Mouse (Mus musculus): ENCODE measurements at regions not wholly inside any gene's neighbourhood (a gene's known extent, or its start where the extent isn't known, plus 50 kb on each side); places are given as distances from the start of the nearest gene placed in this dataset.

GRCm38 (mm10) chr10:45983671-45984335, 406.2 kb downstream of the Hace1 start:
- no peaks in the 10 kb centered on the region for H3K9me3 ChIP-seq
- no peak overlapping the region for H3K9ac ChIP-seq
- no peak overlapping the region for H3K4me2 ChIP-seq
- H3K36me3 ChIP-seq: no peaks in the 10 kb centered on the region
- no peaks in the 10 kb centered on the region for H3K27me3 ChIP-seq
- H3K27ac ChIP-seq: no peak overlapping the region; the same call in 1 of the 2 replicates
- ATAC-seq (ENCODE audit: insufficient number of reproducible peaks, insufficient read depth, low FRiP score, low TSS enrichment, low read depth): no peak
- H3K4me1 ChIP-seq: peaks cover 3% of the 10 kb centered on the region; the same call in 1 of the 2 replicates
- WGBS: 83% methylated on average over 6 of the region's 6 CpGs
- H3K4me3 ChIP-seq: no peak overlapping the region

- Histone ChIP-seq H3K9me3 (no peaks in the 10 kb centered on the region), H3K36me3 (no peaks in the 10 kb centered on the region), H3K27me3 (no peaks in the 10 kb centered on the region), H3K27ac (no peak overlapping the region), H3K4me3 (no peak overlapping the region), H3K4me1 (peaks cover 3% of the 10 kb centered on the region; the same call in 1 of the 2 replicates), H3K4me2 (no peak overlapping the region), H3K9ac (no peak overlapping the region)
- 77% methylated on average over 2 of the region's 2 CpGs for WGBS
- no peak for ATAC-seq (ENCODE audit: insufficient number of reproducible peaks, insufficient read depth, low FRiP score, low TSS enrichment, low read depth)
These were observed 408.7 kb downstream of the Hace1 start for GRCm38 (mm10) chr10:45986341-45986740.

- ATAC-seq (ENCODE audit: insufficient number of reproducible peaks, insufficient read depth, low FRiP score, low TSS enrichment, low read depth): no peak
- 58% methylated on average over 2 of the region's 2 CpGs for WGBS
- no peaks in the 10 kb centered on the region for H3K9me3 ChIP-seq
These were observed 428.7 kb downstream of the Hace1 start for GRCm38 (mm10) chr10:46006319-46006718.

GRCm38 (mm10) chr10:46011916-46012596, 434.4 kb downstream of the Hace1 start:
- no peaks in the 10 kb centered on the region for H3K4me1 ChIP-seq
- no peak overlapping the region for H3K9ac ChIP-seq
- H3K4me3 ChIP-seq: no peak overlapping the region
- H3K9me3 ChIP-seq: no peaks in the 10 kb centered on the region
- no peaks in the 10 kb centered on the region for H3K36me3 ChIP-seq
- no peak for ATAC-seq (ENCODE audit: insufficient number of reproducible peaks, insufficient read depth, low FRiP score, low TSS enrichment, low read depth)
- no peaks in the 10 kb centered on the region; the same call in none of the 2 replicates for H3K27me3 ChIP-seq
- no peak overlapping the region for H3K27ac ChIP-seq
- WGBS: 24% methylated on average over 12 of the region's 12 CpGs
- no peak overlapping the region for H3K4me2 ChIP-seq

More at GRCm38 (mm10) chr10:46006319-46006718, 428.7 kb downstream of the Hace1 start:
- Histone ChIP-seq H3K27ac (no peak overlapping the region), H3K4me1 (no peaks in the 10 kb centered on the region), H3K4me3 (no peak overlapping the region), H3K36me3 (no peaks in the 10 kb centered on the region), H3K4me2 (no peak overlapping the region), H3K9ac (no peak overlapping the region), H3K27me3 (no peaks in the 10 kb centered on the region; the same call in none of the 2 replicates)

- Histone ChIP-seq H3K4me3 (no peak overlapping the region), H3K27ac (no peak overlapping the region), H3K4me2 (no peak overlapping the region), H3K27me3 (no peaks in the 10 kb centered on the region; the same call in none of the 2 replicates), H3K9me3 (no peaks in the 10 kb centered on the region), H3K9ac (no peak overlapping the region), H3K36me3 (no peaks in the 10 kb centered on the region), H3K4me1 (no peaks in the 10 kb centered on the region)
- 70% methylated on average over 6 of the region's 6 CpGs for WGBS
- ATAC-seq (ENCODE audit: insufficient number of reproducible peaks, insufficient read depth, low FRiP score, low TSS enrichment, low read depth): no peak
These were observed 435.0 kb downstream of the Hace1 start for GRCm38 (mm10) chr10:46012599-46012998.

GRCm38 (mm10) chr10:46016295-46016694, 438.7 kb downstream of the Hace1 start:
- no peaks in the 10 kb centered on the region for H3K9me3 ChIP-seq
- H3K4me3 ChIP-seq: no peak overlapping the region
- no peak for ATAC-seq (ENCODE audit: insufficient number of reproducible peaks, insufficient read depth, low FRiP score, low TSS enrichment, low read depth)
- H3K9ac ChIP-seq: no peak overlapping the region
- WGBS: 57% methylated on average over 5 of the region's 5 CpGs
- no peak overlapping the region for H3K4me2 ChIP-seq
- H3K27ac ChIP-seq: no peak overlapping the region
- H3K4me1 ChIP-seq: no peaks in the 10 kb centered on the region
- no peaks in the 10 kb centered on the region; the same call in 1 of the 2 replicates for H3K27me3 ChIP-seq
- no peaks in the 10 kb centered on the region for H3K36me3 ChIP-seq

GRCm38 (mm10) chr10:46045474-46046093, 468.0 kb downstream of the Hace1 start:
- no peak for ATAC-seq (ENCODE audit: insufficient number of reproducible peaks, insufficient read depth, low FRiP score, low TSS enrichment, low read depth)
- H3K27me3 ChIP-seq: no peaks in the 10 kb centered on the region
- WGBS: 60% methylated on average over 6 of the region's 6 CpGs

GRCm38 (mm10) chr10:46046094-46046749, 468.6 kb downstream of the Hace1 start:
- H3K4me1 ChIP-seq: no peaks in the 10 kb centered on the region
- ATAC-seq (ENCODE audit: insufficient number of reproducible peaks, insufficient read depth, low FRiP score, low TSS enrichment, low read depth): no peak
- H3K27ac ChIP-seq: no peak overlapping the region
- H3K4me2 ChIP-seq: no peak overlapping the region
- H3K9ac ChIP-seq: no peak overlapping the region
- no peaks in the 10 kb centered on the region for H3K27me3 ChIP-seq
- no peaks in the 10 kb centered on the region for H3K36me3 ChIP-seq
- H3K9me3 ChIP-seq: no peaks in the 10 kb centered on the region
- no peak overlapping the region for H3K4me3 ChIP-seq

More at GRCm38 (mm10) chr10:46045474-46046093, 468.0 kb downstream of the Hace1 start:
- no peaks in the 10 kb centered on the region for H3K4me1 ChIP-seq
- no peak overlapping the region for H3K27ac ChIP-seq
- no peaks in the 10 kb centered on the region for H3K36me3 ChIP-seq
- H3K9me3 ChIP-seq: no peaks in the 10 kb centered on the region
- H3K4me3 ChIP-seq: no peak overlapping the region
- no peak overlapping the region for H3K9ac ChIP-seq
- H3K4me2 ChIP-seq: no peak overlapping the region

GRCm38 (mm10) chr10:46046890-46047414, 469.3 kb downstream of the Hace1 start:
- H3K36me3 ChIP-seq: no peaks in the 10 kb centered on the region
- H3K9ac ChIP-seq: no peak overlapping the region
- no peak overlapping the region for H3K4me2 ChIP-seq
- H3K27me3 ChIP-seq: no peaks in the 10 kb centered on the region
- H3K9me3 ChIP-seq: no peaks in the 10 kb centered on the region
- no peak overlapping the region for H3K27ac ChIP-seq
- H3K4me3 ChIP-seq: no peak overlapping the region
- 74% methylated on average over 8 of the region's 8 CpGs for WGBS
- no peaks in the 10 kb centered on the region for H3K4me1 ChIP-seq
- no peak for ATAC-seq (ENCODE audit: insufficient number of reproducible peaks, insufficient read depth, low FRiP score, low TSS enrichment, low read depth)

- H3K36me3 ChIP-seq: no peaks in the 10 kb centered on the region
- 87% methylated on average over 4 of the region's 4 CpGs for WGBS
- no peak overlapping the region for H3K9ac ChIP-seq
- H3K9me3 ChIP-seq: no peaks in the 10 kb centered on the region
- no peak overlapping the region for H3K27ac ChIP-seq
- ATAC-seq (ENCODE audit: insufficient number of reproducible peaks, insufficient read depth, low FRiP score, low TSS enrichment, low read depth): no peak
- H3K4me1 ChIP-seq: no peaks in the 10 kb centered on the region
- H3K4me2 ChIP-seq: no peak overlapping the region
- H3K27me3 ChIP-seq: no peaks in the 10 kb centered on the region
- H3K4me3 ChIP-seq: no peak overlapping the region
These were observed 470.0 kb downstream of the Hace1 start for GRCm38 (mm10) chr10:46047591-46047990.

GRCm38 (mm10) chr10:46057362-46058198, 480.0 kb downstream of the Hace1 start:
- WGBS: 29% methylated on average over 14 of the region's 14 CpGs
- Histone ChIP-seq H3K27me3 (no peaks in the 10 kb centered on the region), H3K4me2 (no peak overlapping the region), H3K9me3 (no peaks in the 10 kb centered on the region), H3K36me3 (no peaks in the 10 kb centered on the region), H3K27ac (no peak overlapping the region), H3K4me1 (no peaks in the 10 kb centered on the region), H3K9ac (no peak overlapping the region), H3K4me3 (no peak overlapping the region)
- no peak for ATAC-seq (ENCODE audit: insufficient number of reproducible peaks, insufficient read depth, low FRiP score, low TSS enrichment, low read depth)
